Mouse (Mus musculus) gastrocnemius, postnatal 36 days (tissue): ENCODE results near the gene Gm10340. TPM values are rescaled to one million over a fixed set of nuclear protein-coding genes. Genes with fewer than 3 reads are reported as not detected.
"Not testable (repeated sequence)": the region's sequence is repeated elsewhere in the genome, so short reads cannot be mapped to it uniquely, and the experiment has no call there.

Experiments used
- DNase-seq, 2 experiments: peaks; one replicate each; pipeline ENCODE4 v3.0.0; 2022
- intact Hi-C: fragments of 180-260 bp; cut with DNase I; formaldehyde crosslinking; loops from one replicate; pipeline ENCODE4 v1.15.1; 2025
- long read RNA-seq, 2 experiments: library from polyadenylated mRNA; stranded (forward); transcript quantifications; one replicate each; pipeline ENCODE4 v2.0.0; 2021
- total RNA-seq, 2 experiments: library from RNA; stranded (reverse); gene quantifications; 2 replicates each; pipeline ENCODE4 v1.2.3; 2021

Gm10340 gene
- not detected for total RNA-seq
- long read RNA-seq, experiment 1 = 0 reads
- long read RNA-seq, experiment 2 = 0 reads

GRCm38 (mm10) chr14:3133697-3134096 is at the start of gene Gm10340:
Gm10340 (plus strand) TSS chr14:3133997.
- intact Hi-C loops, DNase-seq: not testable (repeated sequence)

GRCm38 (mm10) chr14:3116051-3116450 is 17.7 kb upstream of the Gm10340 start:
- DNase-seq = peak in 1 of 2 experiments; percentile 34
- intact Hi-C loops = not testable (repeated sequence)

- intact Hi-C loops, DNase-seq: not testable (repeated sequence)
Observed at GRCm38 (mm10) chr14:3187955-3188354, 54.2 kb downstream of the Gm10340 start, which contains the start of gene Gm5795. Gm5795 (plus strand) TSS chr14:3188255.

Other genes starting within 250 kb of the Gm10340 start
- not detected for gene Gm2888, start 104.0 kb upstream of the Gm10340 start, total RNA-seq
- gene Gm2897, start 84.7 kb upstream of the Gm10340 start, total RNA-seq = not detected
- not detected for gene Gm5795, start 54.3 kb downstream of the Gm10340 start, total RNA-seq
- under 1 TPM; 0.64 to 0.74 TPM for gene D830030K20Rik, start 74.5 kb downstream of the Gm10340 start, total RNA-seq
- under 1 TPM in 1 of 2 experiments, not detected in 1; 0.33 TPM for gene Gm2956, start 198.6 kb downstream of the Gm10340 start, total RNA-seq